Comparison of ENCODE assay signal across 17 mouse cellular contexts in genomic region chr10:8969016-8969415, GRCm38 (mm10).
DNase-seq lines count a peak whose midpoint lies in the region; ATAC-seq and TF ChIP-seq lines count a peak whose summit lies in the region.
"Had no signal": no experiment of that assay in that cellular context is flagged by ENCODE, and none has a peak within 500 bp of the region (broad histone marks: within the 10 kb centered on the region; RNA-seq: fewer than 3 reads in every experiment).

No protein-coding gene starts in this region.

- ATAC-seq in heart, embryonic 12.5 days (ENCODE audit: insufficient number of reproducible peaks, low FRiP score), result no peak
- ATAC-seq in embryonic facial prominence, embryonic 15.5 days (ENCODE audit: insufficient number of reproducible peaks, low FRiP score, low TSS enrichment, low read depth), result no peak
- no peak for ATAC-seq in intestine, embryonic 16.5 days
- ATAC-seq in frontal cortex, adult (ENCODE audit: low TSS enrichment), result no peak

- peaks cover 25% of the 10 kb centered on the region for H3K4me1 ChIP-seq in heart, embryonic 12.5 days (replicated peaks)
- peaks cover 20% of the 10 kb centered on the region for H3K4me1 ChIP-seq in embryonic facial prominence, embryonic 15.5 days
- H3K4me1 ChIP-seq in intestine, embryonic 16.5 days (ENCODE audit: control insufficient read depth, insufficient read depth, low read length), result peaks cover 8% of the 10 kb centered on the region

- TF ChIP-seq CTCF in layer of hippocampus, adult 2 months (conservative IDR thresholded peaks at IDR 0.05), result no peak

- no peak overlapping the region for H3K4me3 ChIP-seq in heart, embryonic 12.5 days
- no peak overlapping the region for H3K4me3 ChIP-seq in layer of hippocampus, adult 2 months
- H3K4me3 ChIP-seq in embryonic facial prominence, embryonic 15.5 days (replicated peaks), result no peak overlapping the region
- H3K4me3 ChIP-seq in intestine, embryonic 16.5 days (ENCODE audit: low read length), result no peak overlapping the region
- H3K4me3 ChIP-seq: forebrain, embryonic 10.5 days; myocyte had no signal

- no peak overlapping the region for H3K4me2 ChIP-seq in heart, embryonic 12.5 days
- H3K4me2 ChIP-seq in embryonic facial prominence, embryonic 15.5 days (replicated peaks), result no peak overlapping the region
- no peak overlapping the region for H3K4me2 ChIP-seq in intestine, embryonic 16.5 days (ENCODE audit: low read depth, low read length)
- H3K4me2 ChIP-seq: midbrain, embryonic 11.5 days had no signal

- H3K27me3 ChIP-seq in heart, embryonic 12.5 days (replicated peaks), result no peaks in the 10 kb centered on the region
- no peaks in the 10 kb centered on the region for H3K27me3 ChIP-seq in embryonic facial prominence, embryonic 15.5 days
- H3K27me3 ChIP-seq in intestine, embryonic 16.5 days (replicated peaks; ENCODE audit: control insufficient read depth, insufficient read depth, low read length), result no peaks in the 10 kb centered on the region

- H3K9ac ChIP-seq in heart, embryonic 12.5 days, result no peak overlapping the region
- no peak overlapping the region for H3K9ac ChIP-seq in embryonic facial prominence, embryonic 15.5 days
- H3K9ac ChIP-seq in intestine, embryonic 16.5 days (ENCODE audit: low read depth, low read length), result no peak overlapping the region

- DNase-seq in heart, adult 9 months (ENCODE audit: low spot score in 2 of 2), result no peak
- no peak for DNase-seq in layer of hippocampus, adult 2 months (ENCODE audit: low spot score in 2 of 2)
- DNase-seq in layer of hippocampus, postnatal 36 days, result no peak
- DNase-seq: adrenal gland, adult 8-10 months; cerebellum, adult 11-12 months; cerebellum, postnatal 36 days; liver; right cerebral cortex, postnatal 25 days had no signal

- H3K27ac ChIP-seq in heart, embryonic 12.5 days (ENCODE audit: poor library complexity, severe bottlenecking), result peak overlapping the region; percentile 59
- peak overlapping the region; percentile 37; the same call in 1 of the 2 replicates for H3K27ac ChIP-seq in layer of hippocampus, adult 2 months
- 0 out of 2 replicates have a peak overlapping the region, but pooled peaks have one; percentile 12 for H3K27ac ChIP-seq in embryonic facial prominence, embryonic 15.5 days (replicated peaks)
- H3K27ac ChIP-seq in intestine, embryonic 16.5 days (ENCODE audit: low read length), result peak overlapping the region; percentile 43; the same call in 1 of the 2 replicates
- H3K27ac ChIP-seq: hindbrain, postnatal 0 days; kidney, postnatal 0 days had no signal

- WGBS in heart, embryonic 12.5 days, result 50% methylated on average over 5 of the region's 5 CpGs
- 81% methylated on average over 5 of the region's 5 CpGs for WGBS in embryonic facial prominence, embryonic 15.5 days
- 61% methylated on average over 5 of the region's 5 CpGs for WGBS in intestine, embryonic 16.5 days

- no peaks in the 10 kb centered on the region for H3K36me3 ChIP-seq in heart, embryonic 12.5 days
- H3K36me3 ChIP-seq in embryonic facial prominence, embryonic 15.5 days, result no peaks in the 10 kb centered on the region
- H3K36me3 ChIP-seq in intestine, embryonic 16.5 days (ENCODE audit: control insufficient read depth, insufficient read depth, low read length), result no peaks in the 10 kb centered on the region
- H3K36me3 ChIP-seq: forebrain, embryonic 10.5 days had no signal

- H3K9me3 ChIP-seq in heart, embryonic 12.5 days (replicated peaks), result no peaks in the 10 kb centered on the region
- H3K9me3 ChIP-seq in embryonic facial prominence, embryonic 15.5 days (replicated peaks), result no peaks in the 10 kb centered on the region
- H3K9me3 ChIP-seq in intestine, embryonic 16.5 days (ENCODE audit: control insufficient read depth, low read length), result no peaks in the 10 kb centered on the region
- H3K9me3 ChIP-seq: forebrain, embryonic 10.5 days had no signal
